Mouse (Mus musculus) left cerebral cortex, postnatal 14 days (tissue): ENCODE measurements around the gene Gprasp1. TPM values are rescaled to one million over a fixed set of nuclear protein-coding genes. Genes with fewer than 3 reads are reported as not detected.
"Not testable (repeated sequence)": the region's sequence is repeated elsewhere in the genome, so short reads cannot be mapped to it uniquely, and the experiment has no call there.

Experiments used
- DNase-seq, 2 experiments: peaks; one replicate each; pipeline ENCODE4 v3.0.0; 2021 to 2022; ENCODE audit warnings: low spot score in 2 of 2, mixed read lengths in 1 of 2
- intact Hi-C: fragments of 180-260 bp; cut with DNase I; formaldehyde crosslinking; loops from one replicate; pipeline ENCODE4 v1.15.1; 2025
- microRNA-seq, 2 experiments: library from miRNA; unstranded; fragments of <30 nt; microRNA quantifications; one replicate each; pipeline ENCODE4 v1.2.0; 2022
- total RNA-seq, 2 experiments: library from RNA; stranded (reverse); gene quantifications; 2 replicates each; pipeline ENCODE4 v1.2.3; 2021

Gene Gprasp1
- total RNA-seq, 2 experiments from 2014 or later: 311 to 327 TPM

- no peak for DNase-seq
- intact Hi-C loops: loop anchor here (5.0 kb wide), 1 partner anchor 38 kb away; no protein-coding TSS in a partner anchor
Measured at GRCm38 (mm10) chrX:135804149-135804548, 61.6 kb downstream of the Gprasp1 start.

GRCm38 (mm10) chrX:135805780-135806179, 63.2 kb downstream of the Gprasp1 start:
- intact Hi-C loops: loop anchor here (5.0 kb wide), 1 partner anchor 157 kb away; no protein-coding TSS in a partner anchor
- peak; percentile 52 to 68 for DNase-seq

GRCm38 (mm10) chrX:135835896-135836295, 93.4 kb downstream of the Gprasp1 start:
- intact Hi-C loops, DNase-seq: not testable (repeated sequence)

- DNase-seq: no peak
- intact Hi-C loops: no loop called here
Measured at GRCm38 (mm10) chrX:135837896-135838295, 95.4 kb downstream of the Gprasp1 start.

GRCm38 (mm10) chrX:135838521-135839360, 96.2 kb downstream of the Gprasp1 start, which contains the start of gene Gprasp2:
Gene Gprasp2 (plus strand): TSS chrX:135839034.
- peak; percentile 57 to 66 for DNase-seq
- intact Hi-C loops: not testable (repeated sequence)

GRCm38 (mm10) chrX:135839397-135840391, 97.2 kb downstream of the Gprasp1 start:
- peak; percentile 46 to 50 for DNase-seq
- intact Hi-C loops: loop anchor here (5.0 kb wide), 1 partner anchor 37 kb away; no protein-coding TSS in a partner anchor

Small RNAs within 50 kb of the gene (microRNA-seq; reads per million reads assigned to microRNA genes)
- gene Mir1970 (0 reads per million in 2 experiments), gene Mir7646 (0 reads per million in 2 experiments)

Other genes with a start within 250 kb of the Gprasp1 start
- gene AV320801, start 248.1 kb upstream of the Gprasp1 start, total RNA-seq: not detected
- 1 to 10 TPM; 1.0 to 2.0 TPM for gene Nxf7, start 144.0 kb upstream of the Gprasp1 start, total RNA-seq
- gene Prame, start 115.0 kb upstream of the Gprasp1 start, total RNA-seq: not detected
- gene Tcp11x2, start 48.9 kb upstream of the Gprasp1 start, total RNA-seq: not detected
- gene Tmsb15a, start 17.5 kb upstream of the Gprasp1 start, total RNA-seq: not detected
- 10 to 100 TPM; 30.1 to 33.8 TPM for gene Armcx5, start within 50 bp of the Gprasp1 start, total RNA-seq
- 10 to 100 TPM; 66.2 to 71.2 TPM for gene Bhlhb9, start 54.9 kb downstream of the Gprasp1 start, total RNA-seq
- gene Gprasp2, start 96.3 kb downstream of the Gprasp1 start, total RNA-seq: 100 to 1,000 TPM; 152 to 170 TPM